Mouse (Mus musculus): ENCODE data around the gene Tac2.

Tac2 gene

GRCm38 (mm10) chr10:127724178-127724577, at the start of gene Tac2:
Gene Tac2, plus strand, starts transcription at chr10:127724478.
- DNase-seq = no peak

- peak; percentile 77 for DNase-seq
These were observed 49.3 kb upstream of the Tac2 start for GRCm38 (mm10) chr10:127674794-127675522.

- no peak for DNase-seq
These were observed 48.3 kb upstream of the Tac2 start for GRCm38 (mm10) chr10:127675859-127676398.

- peak; percentile 93 for DNase-seq
These were observed 47.4 kb upstream of the Tac2 start for GRCm38 (mm10) chr10:127676691-127677548.

GRCm38 (mm10) chr10:127677591-127678336, 46.5 kb upstream of the Tac2 start:
- peak; percentile 82 for DNase-seq

- no peak for DNase-seq
These were observed 45.1 kb upstream of the Tac2 start for GRCm38 (mm10) chr10:127679208-127679607.

- no peak for DNase-seq
These were observed 44.4 kb upstream of the Tac2 start for GRCm38 (mm10) chr10:127679881-127680280.

GRCm38 (mm10) chr10:127682886-127683285, 41.4 kb upstream of the Tac2 start:
- no peak for DNase-seq

- no peak for DNase-seq
These were observed 33.2 kb upstream of the Tac2 start for GRCm38 (mm10) chr10:127691053-127691452.

- DNase-seq = no peak
These were observed 29.6 kb upstream of the Tac2 start for GRCm38 (mm10) chr10:127694636-127695035.

- DNase-seq = no peak
These were observed 28.5 kb upstream of the Tac2 start for GRCm38 (mm10) chr10:127695775-127696174.

- DNase-seq = no peak
These were observed 25.3 kb upstream of the Tac2 start for GRCm38 (mm10) chr10:127698966-127699365.

GRCm38 (mm10) chr10:127703299-127703698, 21.0 kb upstream of the Tac2 start:
- DNase-seq = no peak

GRCm38 (mm10) chr10:127704293-127704692, 20.0 kb upstream of the Tac2 start:
- no peak for DNase-seq

- DNase-seq = no peak
These were observed 19.5 kb upstream of the Tac2 start, which contains the start of gene Myo1a for GRCm38 (mm10) chr10:127704766-127705220. Gene Myo1a, plus strand, starts transcription at chr10:127705170.

GRCm38 (mm10) chr10:127705783-127706182, 18.5 kb upstream of the Tac2 start:
- DNase-seq = no peak

GRCm38 (mm10) chr10:127707721-127708120, 16.6 kb upstream of the Tac2 start:
- DNase-seq = no peak

GRCm38 (mm10) chr10:127708850-127709370, 15.4 kb upstream of the Tac2 start:
- no peak for DNase-seq

GRCm38 (mm10) chr10:127710331-127710730, 13.9 kb upstream of the Tac2 start:
- DNase-seq = no peak

GRCm38 (mm10) chr10:127712736-127713135, 11.5 kb upstream of the Tac2 start:
- no peak for DNase-seq

GRCm38 (mm10) chr10:127721671-127722418, 2.4 kb upstream of the Tac2 start:
- no peak for DNase-seq

- DNase-seq = no peak
These were observed 858 bp downstream of the Tac2 start for GRCm38 (mm10) chr10:127725136-127725535.

All from thymus, postnatal 4 days (tissue).